ENCODE assay signal across 12 mouse cellular contexts in genomic region chr4:110227621-110228031, GRCm38 (mm10).
DNase-seq lines count a peak whose midpoint lies in the region; ATAC-seq and TF ChIP-seq lines count a peak whose summit lies in the region.
"Had no signal": no experiment of that assay in that cellular context is flagged by ENCODE, and none has a peak within 500 bp of the region (broad histone marks: within the 10 kb centered on the region; RNA-seq: fewer than 3 reads in every experiment).

No protein-coding gene starts in this region.

- DNase-seq in hindbrain, embryonic 10.5 days (ENCODE audit: low spot score): no peak
- no peak for DNase-seq in hindbrain, postnatal 0 days (ENCODE audit: low spot score)
- DNase-seq in cerebellum, adult 8-10 months: peak; percentile 23
- DNase-seq in liver, embryonic 13.5 days: peak; percentile 43
- DNase-seq in gastrocnemius, postnatal 10 days: no peak
- no peak for DNase-seq in kidney, adult 8-10 months
- DNase-seq: lung, postnatal 4 days; right cerebral cortex, postnatal 4 days; thymus, postnatal 36 days had no signal

- no peaks in the 10 kb centered on the region for H3K27me3 ChIP-seq in hindbrain, embryonic 10.5 days (ENCODE audit: insufficient read depth, poor library complexity, severe bottlenecking)
- no peaks in the 10 kb centered on the region for H3K27me3 ChIP-seq in hindbrain, postnatal 0 days (ENCODE audit: insufficient read depth, low read length)
- no peaks in the 10 kb centered on the region for H3K27me3 ChIP-seq in liver, embryonic 13.5 days

- TF ChIP-seq CTCF in hindbrain, postnatal 0 days (IDR thresholded peaks at IDR 0.05; ENCODE audit: low read depth): no peak
- TF ChIP-seq CTCF in cortical plate, adult 2 months (IDR thresholded peaks at IDR 0.05; ENCODE audit: extremely low read depth, insufficient read depth, low read length): no peak

- 0 out of 2 replicates have a peak overlapping the region, but pooled peaks have one; percentile 6 for H3K27ac ChIP-seq in hindbrain, embryonic 10.5 days
- H3K27ac ChIP-seq in hindbrain, postnatal 0 days: no peak overlapping the region
- peak overlapping the region; percentile 93 for H3K27ac ChIP-seq in cortical plate, adult 2 months (ENCODE audit: insufficient read depth, low read length)
- peak overlapping the region; percentile 78 for H3K27ac ChIP-seq in liver, embryonic 13.5 days

- H3K4me2 ChIP-seq in hindbrain, postnatal 0 days (ENCODE audit: low read depth, low read length): no peak overlapping the region
- peak overlapping the region; percentile 56 for H3K4me2 ChIP-seq in liver, embryonic 13.5 days

- H3K9ac ChIP-seq in hindbrain, postnatal 0 days (replicated peaks; ENCODE audit: low read length): no peak overlapping the region
- H3K9ac ChIP-seq in liver, embryonic 13.5 days: peak overlapping the region; percentile 53; the same call in 1 of the 2 replicates

- peaks cover 10% of the 10 kb centered on the region; the same call in 1 of the 2 replicates for H3K4me1 ChIP-seq in hindbrain, embryonic 10.5 days (replicated peaks)
- no peaks in the 10 kb centered on the region for H3K4me1 ChIP-seq in hindbrain, postnatal 0 days (ENCODE audit: insufficient read depth, low read length)
- H3K4me1 ChIP-seq in cortical plate, adult 2 months (ENCODE audit: control insufficient read depth, insufficient read depth, low read length): peaks cover 3% of the 10 kb centered on the region
- H3K4me1 ChIP-seq in liver, embryonic 13.5 days (replicated peaks): peaks cover 53% of the 10 kb centered on the region

- H3K9me3 ChIP-seq in hindbrain, embryonic 10.5 days: no peaks in the 10 kb centered on the region
- H3K9me3 ChIP-seq in hindbrain, postnatal 0 days (ENCODE audit: low read length): no peaks in the 10 kb centered on the region
- no peaks in the 10 kb centered on the region for H3K9me3 ChIP-seq in liver, embryonic 13.5 days (replicated peaks)
- H3K9me3 ChIP-seq: heart, embryonic 10.5 days had no signal

- H3K4me3 ChIP-seq in hindbrain, embryonic 10.5 days: no peak overlapping the region
- no peak overlapping the region for H3K4me3 ChIP-seq in hindbrain, postnatal 0 days (ENCODE audit: low read length)
- no peak overlapping the region for H3K4me3 ChIP-seq in cortical plate, adult 2 months (ENCODE audit: insufficient read depth, low read length)
- H3K4me3 ChIP-seq in liver, embryonic 13.5 days (replicated peaks): peak overlapping the region; percentile 45
- H3K4me3 ChIP-seq: heart, embryonic 10.5 days had no signal

- 77% methylated on average over 8 of the region's 8 CpGs for WGBS in hindbrain, embryonic 10.5 days
- 63% methylated on average over 8 of the region's 8 CpGs for WGBS in hindbrain, postnatal 0 days
- 30% methylated on average over 8 of the region's 8 CpGs for WGBS in liver, embryonic 13.5 days (ENCODE audit: insufficient replicate concordance)

- no peak for ATAC-seq in hindbrain, postnatal 0 days
- ATAC-seq in liver, embryonic 13.5 days (ENCODE audit: low read depth): peak; percentile 82
- ATAC-seq: forebrain, embryonic 14.5 days had no signal

- no peak for TF ChIP-seq POLR2A in cortical plate, adult 2 months (IDR thresholded peaks at IDR 0.05; ENCODE audit: extremely low read depth, insufficient read depth, low read length)

- H3K36me3 ChIP-seq in hindbrain, embryonic 10.5 days: peaks cover 78% of the 10 kb centered on the region
- H3K36me3 ChIP-seq in hindbrain, postnatal 0 days (ENCODE audit: insufficient read depth, low read length): no peaks in the 10 kb centered on the region; the same call in 1 of the 2 replicates
- H3K36me3 ChIP-seq in liver, embryonic 13.5 days: no peaks in the 10 kb centered on the region
- H3K36me3 ChIP-seq: heart, embryonic 10.5 days had no signal

Comparison
In these comparisons a context has a peak if more than half of its experiments do, and no peak if none do; other contexts are left out.
1. DNase-seq: peak in cerebellum, adult 8-10 months (single experiment) and liver, embryonic 13.5 days (single experiment); none in hindbrain, embryonic 10.5 days (single experiment), hindbrain, postnatal 0 days (single experiment), gastrocnemius, postnatal 10 days (single experiment) and kidney, adult 8-10 months (0 of 2).